Mouse (Mus musculus): ENCODE measurements around the gene Gm14440.
"Not testable (repeated sequence)": the region's sequence is repeated elsewhere in the genome, so short reads cannot be mapped to it uniquely, and the experiment has no call there.

The Gm14440 gene

DNA sequence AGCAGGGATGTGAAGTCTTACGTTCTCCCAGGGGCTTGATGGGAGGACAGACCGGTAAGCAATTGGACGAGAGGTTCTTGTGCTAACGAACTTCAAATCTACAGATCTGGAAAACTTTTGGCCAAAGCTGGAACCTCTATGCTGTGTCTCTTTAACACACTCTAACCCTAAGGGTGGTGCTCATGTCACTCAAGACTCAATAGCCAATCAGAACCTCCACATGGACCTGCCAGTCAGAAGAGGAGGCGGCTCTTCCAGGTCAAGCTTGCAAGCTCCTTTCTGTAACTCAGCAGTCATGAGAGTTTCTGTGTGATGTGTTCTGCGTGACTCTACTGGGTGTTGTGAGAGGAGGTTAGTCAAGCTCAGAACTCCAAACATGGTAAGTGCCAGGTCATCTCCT lies at the start of gene Gm14440:
TSS of gene Gm14440 (plus strand) at position 301 of the 400 bp plus-strand sequence.
- DNase-seq (ENCODE audit: low spot score): not testable (repeated sequence)
